Mouse (Mus musculus) liver, embryonic 16.5 days (tissue): ENCODE data around the gene Mpv17. TPM values are rescaled to one million over a fixed set of nuclear protein-coding genes. Genes with fewer than 3 reads are reported as not detected.

Experiments used
- ATAC-seq: fragments of 200-750 bp; cut with Nextera tagmentation; 2 replicates; pipeline ENCODE4 v1.8.0; 2017; ENCODE audit warnings: low read depth, mild to moderate bottlenecking, moderate number of reproducible peaks, moderate library complexity
- H3K27ac ChIP-seq: fragments of 300-500 bp; sonication (generic); 2 replicates; pipeline ENCODE4 v1.5.1; 2014; ENCODE audit warnings: mild to moderate bottlenecking, low read length
- H3K27me3 ChIP-seq: fragments of 300-500 bp; sonication (generic); 2 replicates; pipeline ENCODE4 v1.6.1; 2014; ENCODE audit warnings: low read depth, low read length, mixed read lengths; ENCODE audit not compliant: control insufficient read depth, insufficient read depth
- H3K36me3 ChIP-seq: fragments of 300-500 bp; sonication (generic); 2 replicates; pipeline ENCODE4 v1.6.1; 2014; ENCODE audit warnings: mild to moderate bottlenecking; ENCODE audit not compliant: control insufficient read depth, insufficient read depth
- H3K4me1 ChIP-seq: fragments of 300-500 bp; sonication (generic); 2 replicates; pipeline ENCODE4 v1.6.1; 2014; ENCODE audit warnings: low read depth, low read length, mixed read lengths; ENCODE audit not compliant: control insufficient read depth
- H3K4me2 ChIP-seq: fragments of 300-500 bp; sonication (generic); 2 replicates; pipeline ENCODE4 v1.6.1; 2014; ENCODE audit warnings: low read depth, low read length, mixed read lengths
- H3K4me3 ChIP-seq: fragments of 300-500 bp; sonication (generic); 2 replicates; pipeline ENCODE4 v1.5.1; 2014; ENCODE audit warnings: low read depth, mild to moderate bottlenecking, low read length
- H3K9ac ChIP-seq: fragments of 300-500 bp; sonication (generic); 2 replicates; pipeline ENCODE4 v1.6.1; 2014; ENCODE audit warnings: low read depth, low read length
- H3K9me3 ChIP-seq: fragments of 300-500 bp; sonication (generic); replicated peaks from 2 replicates; pipeline ENCODE4 v1.6.1; 2016; ENCODE audit warnings: low read length; ENCODE audit not compliant: control insufficient read depth
- WGBS: fragments of 180-500 bp; shearing (Covaris S2); extraction: QIAGEN DNeasy Blood & Tissue Kit; methylation state at CpG from one replicate; pipeline ENCODE4 v1.1.7; 2014; ENCODE audit not compliant: insufficient replicate concordance; 5-methylcytosine and 5-hydroxymethylcytosine counted together
- polyA plus RNA-seq: library from polyadenylated mRNA; unstranded; fragments of >200 nt; fragmentation: Nextera tagmentation; extraction: Ambion mirVana; gene quantifications from 2 replicates; pipeline ENCODE4 v1.2.1, GENCODE M21; 2015

Gene Mpv17
- polyA plus RNA-seq, 1 experiment from 2014 or later = 21.5 TPM

GRCm38 (mm10) chr5:31094799-31095691 lies 59.0 kb downstream of the Mpv17 start:
- Histone ChIP-seq H3K4me3 (peak overlapping the region; percentile 46), H3K27me3 (peaks cover 69% of the 10 kb centered on the region), H3K36me3 (no peaks in the 10 kb centered on the region), H3K4me2 (peak overlapping the region; percentile 60), H3K9ac (no peak overlapping the region), H3K4me1 (peaks cover 3% of the 10 kb centered on the region), H3K27ac (no peak overlapping the region), H3K9me3 (no peaks in the 10 kb centered on the region)
- peak; percentile 43; the same call in 1 of the 2 replicates for ATAC-seq
- WGBS = under 1% methylated on average over 59 of the region's 59 CpGs

GRCm38 (mm10) chr5:31094100-31094798 lies 59.8 kb downstream of the Mpv17 start:
- 3% methylated on average over 29 of the region's 29 CpGs for WGBS
- H3K9me3 ChIP-seq = no peaks in the 10 kb centered on the region
- peak overlapping the region; percentile 46 for H3K4me3 ChIP-seq
- H3K27ac ChIP-seq = no peak overlapping the region
- no peaks in the 10 kb centered on the region for H3K36me3 ChIP-seq
- H3K9ac ChIP-seq = no peak overlapping the region
- H3K27me3 ChIP-seq = peaks cover 73% of the 10 kb centered on the region
- H3K4me1 ChIP-seq = peaks cover 3% of the 10 kb centered on the region
- H3K4me2 ChIP-seq = peak overlapping the region; percentile 60
- no peak for ATAC-seq

- peak overlapping the region; percentile 46 for H3K4me3 ChIP-seq
- no peaks in the 10 kb centered on the region for H3K36me3 ChIP-seq
- no peak overlapping the region for H3K9ac ChIP-seq
- under 1% methylated on average over 53 of the region's 54 CpGs for WGBS
- H3K9me3 ChIP-seq = no peaks in the 10 kb centered on the region
- ATAC-seq = peak; percentile 65
- H3K4me1 ChIP-seq = peaks cover 3% of the 10 kb centered on the region
- H3K4me2 ChIP-seq = peak overlapping the region; percentile 60
- H3K27me3 ChIP-seq = peaks cover 75% of the 10 kb centered on the region
- no peak overlapping the region for H3K27ac ChIP-seq
Observed at GRCm38 (mm10) chr5:31093151-31094041, 60.7 kb downstream of the Mpv17 start.

- Histone ChIP-seq H3K4me1 (peaks cover 3% of the 10 kb centered on the region), H3K9ac (no peak overlapping the region), H3K27me3 (peaks cover 75% of the 10 kb centered on the region), H3K4me3 (peak overlapping the region; percentile 46), H3K4me2 (peak overlapping the region; percentile 60), H3K36me3 (no peaks in the 10 kb centered on the region), H3K9me3 (no peaks in the 10 kb centered on the region), H3K27ac (no peak overlapping the region)
- no peak for ATAC-seq
- 6% methylated on average over 30 of the region's 53 CpGs for whole genome bisulfite sequencing
Observed at GRCm38 (mm10) chr5:31092231-31092975, 61.6 kb downstream of the Mpv17 start.

Other genes starting within 250 kb of the Mpv17 start
- 311 and 346 TPM in 2 replicates for gene Ost4, start 246.5 kb downstream of the Mpv17 start, polyA plus RNA-seq
- 37.2 and 39.1 TPM in 2 replicates for gene Emilin1, start 240.8 kb downstream of the Mpv17 start, polyA plus RNA-seq
- gene Khk, start 232.8 kb downstream of the Mpv17 start, polyA plus RNA-seq = 31.7 and 36.0 TPM in 2 replicates
- 3.1 and 3.2 TPM in 2 replicates for gene Cgref1, start 208.7 kb downstream of the Mpv17 start, polyA plus RNA-seq
- gene Preb, start 193.9 kb downstream of the Mpv17 start, polyA plus RNA-seq = 92.0 and 102 TPM in 2 replicates
- 0.02 and 0.07 TPM in 2 replicates for gene Tcf23, start 185.6 kb downstream of the Mpv17 start, polyA plus RNA-seq
- gene Atraid, start 105.9 kb downstream of the Mpv17 start, polyA plus RNA-seq = 63.8 and 67.9 TPM in 2 replicates
- gene Slc5a6, start 105.3 kb downstream of the Mpv17 start, polyA plus RNA-seq = 3.1 and 4.8 TPM in 2 replicates
- 13.0 and 14.2 TPM in 2 replicates for gene Cad, start 99.5 kb downstream of the Mpv17 start, polyA plus RNA-seq
- gene Dnajc5g, start 48.0 kb downstream of the Mpv17 start, polyA plus RNA-seq = not detected in 2 replicates
- gene Slc30a3, start 46.0 kb downstream of the Mpv17 start, polyA plus RNA-seq = 0.39 and 0.48 TPM in 2 replicates
- gene Trim54, start 37.5 kb downstream of the Mpv17 start, polyA plus RNA-seq = 0.41 and 0.57 TPM in 2 replicates
- not detected in 2 replicates for gene Ucn, start 15.4 kb downstream of the Mpv17 start, polyA plus RNA-seq
- 0.33 and 0.74 TPM in 2 replicates for gene Gm29609, start 25.7 kb upstream of the Mpv17 start, polyA plus RNA-seq
- 29.3 and 32.2 TPM in 2 replicates for gene Gtf3c2, start 25.9 kb upstream of the Mpv17 start, polyA plus RNA-seq
- 36.0 and 36.8 TPM in 2 replicates for gene Snx17, start 39.0 kb upstream of the Mpv17 start, polyA plus RNA-seq
- 38.5 and 42.2 TPM in 2 replicates for gene Eif2b4, start 39.2 kb upstream of the Mpv17 start, polyA plus RNA-seq
- gene Zfp513, start 48.1 kb upstream of the Mpv17 start, polyA plus RNA-seq = 1.8 and 2.6 TPM in 2 replicates
- gene Ppm1g, start 66.4 kb upstream of the Mpv17 start, polyA plus RNA-seq = 90.8 and 97.8 TPM in 2 replicates
- gene Nrbp1, start 86.6 kb upstream of the Mpv17 start, polyA plus RNA-seq = 44.4 and 44.9 TPM in 2 replicates
- not detected in 2 replicates for gene Gm9970, start 87.0 kb upstream of the Mpv17 start, polyA plus RNA-seq
- gene Krtcap3, start 97.4 kb upstream of the Mpv17 start, polyA plus RNA-seq = 4.8 and 4.9 TPM in 2 replicates
- gene Ift172, start 136.9 kb upstream of the Mpv17 start, polyA plus RNA-seq = 4.5 and 5.1 TPM in 2 replicates
- gene Fndc4, start 141.8 kb upstream of the Mpv17 start, polyA plus RNA-seq = 4.0 and 5.2 TPM in 2 replicates
- 31.1 and 39.4 TPM in 2 replicates for gene Gckr, start 143.2 kb upstream of the Mpv17 start, polyA plus RNA-seq